Mouse (Mus musculus) olfactory bulb, adult 2 months (tissue): ENCODE measurements around the gene Foxp1.

Experiments
- CTCF ChIP-seq: fragments of 200-500 bp; IDR thresholded peaks from 2 replicates; pipeline ENCODE4 v1.5.1; 2012; ENCODE audit warnings: low read depth, mild to moderate bottlenecking, low read length, moderate library complexity; ENCODE audit not compliant: insufficient read depth
- POLR2A ChIP-seq: fragments of 200-500 bp; IDR thresholded peaks from 2 replicates; pipeline ENCODE4 v1.6.1; 2012; ENCODE audit warnings: mild to moderate bottlenecking, low read depth, low read length, moderate library complexity; ENCODE audit not compliant: insufficient read depth

DNA sequence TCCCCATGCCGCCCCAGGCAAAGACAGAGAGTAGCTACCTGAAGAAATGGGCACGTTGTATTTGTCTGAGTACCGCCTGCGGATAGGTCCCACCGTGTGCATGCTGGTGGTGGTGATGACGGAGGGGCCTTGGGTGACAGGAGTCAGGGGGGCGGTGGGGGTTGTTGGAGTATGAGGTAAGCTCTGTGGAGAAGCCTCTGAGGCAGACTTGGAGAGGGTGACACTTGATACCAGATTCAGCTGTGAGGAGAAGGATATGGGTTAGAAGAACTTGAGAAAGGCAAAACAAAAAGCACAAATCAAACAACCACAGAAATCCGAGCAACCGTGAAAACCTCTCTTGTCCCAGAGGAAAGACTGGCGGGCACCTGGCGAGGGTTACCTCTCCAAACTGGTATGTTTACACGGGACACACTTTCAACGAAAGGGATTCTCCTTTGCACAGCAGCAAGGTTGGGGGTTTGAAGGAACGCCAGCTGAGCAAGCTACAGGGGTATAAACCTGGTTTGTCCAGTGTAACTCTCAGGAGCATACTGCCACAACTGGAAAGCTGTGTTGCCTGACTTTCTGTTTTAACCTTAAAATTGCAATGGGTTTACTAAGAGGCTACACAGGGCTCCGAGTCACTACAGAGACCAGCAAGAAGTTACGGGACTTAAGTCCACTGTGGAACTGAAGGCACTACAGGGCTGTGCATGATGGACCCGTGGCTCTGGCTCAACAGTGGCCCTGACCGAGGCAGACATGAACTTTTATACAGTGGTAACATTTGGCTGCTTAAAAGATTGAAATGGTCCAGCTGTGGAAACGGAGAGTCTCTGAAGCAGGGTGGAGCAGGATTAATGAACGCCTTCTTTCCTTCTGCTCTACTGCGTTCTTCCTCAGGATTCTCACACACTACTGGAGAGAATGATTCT lies 576.8 kb downstream of the Foxp1 start:
- TF ChIP-seq CTCF (no peak), POLR2A (no peak)
